Mouse (Mus musculus): Measurements from ENCODE around the gene Gnb4.

DNA sequence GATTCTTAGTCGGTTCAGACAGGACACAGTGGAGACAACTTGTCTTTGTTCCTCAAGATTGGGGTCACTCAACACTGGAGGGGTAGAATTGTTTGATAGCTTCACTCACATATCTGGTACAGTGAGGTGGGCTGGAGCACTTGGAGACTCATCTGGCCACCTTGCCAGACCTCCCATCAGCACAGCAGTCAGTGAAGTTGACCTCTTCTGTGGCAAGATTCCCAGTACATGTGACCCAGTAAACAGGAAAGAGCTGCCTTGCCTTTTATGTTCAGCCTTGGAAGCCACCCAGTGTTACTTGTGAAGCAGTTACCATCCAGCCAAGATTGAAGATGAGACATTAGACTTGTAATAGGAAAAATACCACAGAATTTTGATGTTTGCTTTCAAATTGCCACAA is 78.8 kb downstream of the Gnb4 start:
- TF ChIP-seq CTCF (IDR thresholded peaks at IDR 0.05; ENCODE audit: borderline replicate concordance, insufficient read depth, low read length) (no peak), POLR2A (IDR thresholded peaks at IDR 0.05; ENCODE audit: low read depth, low read length) (no peak)

All from embryonic fibroblast, embryonic 13.5 days (primary cell).